Mouse (Mus musculus) T-cell, adult 66 days (primary cell): ENCODE results near the gene Prss50. TPM values are rescaled to one million over a fixed set of nuclear protein-coding genes. Genes with fewer than 3 reads are reported as not detected.

ENCODE experiments used
- total RNA-seq, 2 experiments: library from RNA; stranded (reverse); gene quantifications; 3 replicates in 1 of 2; 4 replicates in 1 of 2; pipeline ENCODE4 v1.2.4; 2023

The Prss50 gene
- under 1 TPM in 1 of 2 experiments, not detected in 1; 0.92 TPM for total RNA-seq

DNA sequence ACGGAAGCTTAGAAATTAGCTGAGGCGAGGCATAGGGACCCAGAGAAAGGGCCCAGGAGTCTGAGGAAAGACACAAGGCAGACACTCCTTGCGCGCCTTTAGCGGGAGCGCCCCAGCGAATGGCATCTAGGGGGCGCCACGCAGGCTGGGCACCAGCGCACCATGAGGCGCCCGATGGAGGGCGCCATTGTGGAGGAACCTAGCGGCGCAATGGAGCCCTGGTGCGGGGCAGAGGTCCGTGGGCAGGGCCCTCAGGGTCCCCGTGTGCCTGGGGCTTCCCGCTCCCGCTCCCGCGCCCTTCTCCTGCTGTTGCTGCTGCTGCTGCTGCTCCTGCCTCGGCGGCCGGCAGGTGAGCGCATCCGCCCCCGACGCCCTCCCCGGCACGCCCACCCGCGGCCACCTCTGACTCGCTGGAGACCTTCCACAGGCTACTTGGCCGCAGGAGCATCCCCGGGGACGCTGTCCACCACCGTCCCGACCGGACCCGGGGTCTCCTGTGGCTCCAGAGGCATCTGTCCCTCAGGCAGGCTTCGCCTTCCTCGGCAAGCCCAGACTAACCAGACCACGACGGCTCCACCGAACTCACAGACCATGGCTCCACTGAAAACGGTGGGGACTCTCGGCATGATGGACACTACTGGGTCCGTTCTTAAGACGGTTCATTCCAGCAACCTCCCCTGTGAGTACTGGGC, at the start of gene Prss50:
Gene Prss50, plus strand, starts transcription at position 187 of the 692 bp plus-strand sequence.

GRCm38 (mm10) chr9:110813789-110814188, 44.0 kb upstream of the Prss50 start, which contains the start of gene Prss44:
TSS of gene Prss44 (plus strand) at chr9:110813994.

GRCm38 (mm10) chr9:110826390-110826789, 31.4 kb upstream of the Prss50 start, which contains the start of gene Prss43:
TSS of gene Prss43 (plus strand) at chr9:110826690.

GRCm38 (mm10) chr9:110834411-110834810, 23.4 kb upstream of the Prss50 start, which contains the start of gene Prss45:
TSS of gene Prss45 (plus strand) at chr9:110834588.

DNA sequence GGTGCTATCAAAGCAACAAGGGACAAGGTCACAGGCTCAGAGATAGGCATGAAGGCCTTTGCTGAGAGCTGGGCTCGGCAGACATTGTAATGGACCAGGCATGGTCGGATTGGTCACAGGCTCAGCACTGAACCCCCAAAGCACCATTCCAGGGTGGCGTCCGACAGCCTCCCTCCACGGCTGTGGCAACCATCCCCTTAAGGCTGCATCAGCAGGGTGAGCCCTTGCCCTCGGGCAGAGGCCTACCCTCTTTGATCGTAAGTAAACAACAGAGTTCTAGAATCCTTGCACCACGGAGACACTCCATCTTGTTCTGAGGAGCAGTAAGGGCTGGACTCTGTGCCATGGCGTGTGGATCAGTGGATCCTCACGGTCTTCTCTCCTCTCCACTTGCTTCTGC, 13.6 kb upstream of the Prss50 start, which contains the start of gene Prss46:
Gene Prss46, plus strand, starts transcription at position 301 of the 400 bp plus-strand sequence.

DNA sequence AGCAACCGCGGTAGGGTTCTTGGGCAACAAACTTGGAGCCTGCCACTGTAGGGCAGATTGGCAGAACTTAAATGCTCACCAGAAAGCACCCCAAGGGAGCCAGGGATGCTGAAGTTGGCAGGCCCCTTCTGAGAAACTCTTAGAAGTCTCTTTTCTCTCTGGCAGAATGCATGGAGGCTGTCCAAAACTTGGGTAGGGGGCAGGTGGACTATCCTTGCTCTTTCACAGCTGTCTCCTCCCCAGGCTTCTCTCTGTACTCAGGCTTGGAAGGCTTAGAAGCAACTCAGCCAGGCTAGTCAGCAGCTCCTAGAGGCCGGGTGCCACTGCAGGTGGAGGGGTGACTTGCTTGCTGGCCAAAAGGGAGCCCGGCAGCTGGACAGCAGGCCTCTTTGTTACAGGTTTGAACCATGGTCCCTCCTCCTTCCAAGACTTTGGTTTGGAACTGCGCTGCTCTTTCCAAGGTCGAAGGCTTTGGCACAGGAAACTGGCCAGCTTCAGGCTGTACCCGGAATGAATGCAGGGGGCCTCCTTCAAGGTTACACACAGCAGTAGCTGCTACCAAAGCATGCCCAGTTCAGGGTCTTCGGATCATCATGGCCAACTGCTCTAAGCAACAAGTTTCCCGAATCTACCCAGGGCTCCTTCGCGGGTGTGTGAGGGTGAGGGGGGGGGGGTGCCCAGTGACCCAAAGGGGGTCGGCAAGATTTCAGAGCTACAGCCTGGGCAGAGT, 21.6 kb downstream of the Prss50 start, which contains the start of gene Als2cl:
Gene Als2cl, plus strand, starts transcription at position 680 of the 730 bp plus-strand sequence.

DNA sequence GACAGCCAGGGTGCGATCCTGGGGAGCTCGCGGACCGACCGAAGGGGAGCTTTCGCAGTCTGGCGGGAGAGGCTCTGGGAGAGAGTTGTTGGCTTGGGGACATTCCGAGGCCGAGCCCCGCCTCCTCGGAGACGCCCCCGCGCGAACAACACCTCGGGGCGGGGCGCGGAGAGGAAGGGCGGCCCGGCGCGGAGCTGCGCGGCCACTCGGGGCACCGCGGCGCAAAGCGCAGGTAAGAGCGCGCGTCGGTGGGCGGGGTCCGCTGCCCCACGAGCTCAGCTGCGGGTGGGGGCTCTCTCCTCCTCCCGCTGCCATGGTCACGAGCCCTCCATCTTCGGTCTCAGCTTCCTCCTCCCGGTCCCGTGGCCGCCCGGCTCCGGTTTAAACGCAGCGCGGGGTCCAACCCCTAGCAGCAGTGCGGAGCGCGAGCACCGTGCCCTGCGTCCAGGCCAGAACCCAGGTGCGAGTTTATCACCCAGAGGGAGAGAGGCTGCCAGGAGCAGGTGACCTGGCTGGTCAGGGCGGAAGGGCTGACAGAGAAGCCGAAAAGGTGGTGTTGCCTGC, 22.3 kb downstream of the Prss50 start, which contains the start of gene Tmie:
Gene Tmie, minus strand, starts transcription at position 116 of the 564 bp plus-strand sequence.

Other genes starting within 250 kb of the Prss50 start
- 10 to 100 TPM; 12.2 to 14.3 TPM for gene Nradd, start 233.5 kb upstream of the Prss50 start, total RNA-seq
- 100 to 1,000 TPM; 113 to 134 TPM for gene Nbeal2, start 203.8 kb upstream of the Prss50 start, total RNA-seq
- gene Ccdc12, start 201.5 kb upstream of the Prss50 start, total RNA-seq = 10 to 100 TPM; 85.4 to 95.4 TPM
- not detected for gene Myl3, start 116.1 kb upstream of the Prss50 start, total RNA-seq
- gene Pth1r, start 110.8 kb upstream of the Prss50 start, total RNA-seq = not detected
- not detected for gene Prss42, start 59.8 kb upstream of the Prss50 start, total RNA-seq
- not detected for gene Prss44, start 44.0 kb upstream of the Prss50 start, total RNA-seq
- not detected for gene Prss43, start 31.3 kb upstream of the Prss50 start, total RNA-seq
- gene Prss45, start 23.4 kb upstream of the Prss50 start, total RNA-seq = not detected
- gene Prss46, start 13.5 kb upstream of the Prss50 start, total RNA-seq = not detected
- gene Als2cl, start 21.9 kb downstream of the Prss50 start, total RNA-seq = 100 to 1,000 TPM; 470 to 474 TPM
- 10 to 100 TPM; 29.8 to 30.7 TPM for gene Tmie, start 22.1 kb downstream of the Prss50 start, total RNA-seq
- gene Fam240a, start 58.9 kb downstream of the Prss50 start, total RNA-seq = 1 to 10 TPM; 3.6 to 5.6 TPM
- under 1 TPM in 1 of 2 experiments, not detected in 1; 0.86 TPM for gene Tdgf1, start 88.2 kb downstream of the Prss50 start, total RNA-seq
- under 1 TPM; 0.15 to 0.35 TPM for gene Lrrc2, start 93.6 kb downstream of the Prss50 start, total RNA-seq
- not detected for gene Rtp3, start 132.6 kb downstream of the Prss50 start, total RNA-seq
- 1 to 10 TPM; 4.8 to 5.4 TPM for gene Ltf, start 161.3 kb downstream of the Prss50 start, total RNA-seq
- 1 to 10 TPM; 3.1 to 4.7 TPM for gene Ccrl2, start 199.6 kb downstream of the Prss50 start, total RNA-seq